Mouse (Mus musculus): ENCODE measurements around the gene Mtcl1.

GRCm38 (mm10) chr17:66490022-66490601 lies 40.6 kb upstream of the Mtcl1 start:
- TF ChIP-seq CTCF (IDR thresholded peaks at IDR 0.05; ENCODE audit: low read depth) (peak; percentile 94), EP300 (IDR thresholded peaks at IDR 0.05; ENCODE audit: low read depth) (no peak)

Measured in liver, embryonic 14.5 days (tissue).